Mouse (Mus musculus): Measurements from ENCODE around the gene Hyal2. TPM values are rescaled to one million over a fixed set of nuclear protein-coding genes. Genes with fewer than 3 reads are reported as not detected.
A peak's percentile ranks its signal among the peaks of the same experiment; 100 is the strongest.

The Hyal2 gene
- total RNA-seq, 1 experiment from 2014 or later = 0.93 TPM

- ATAC-seq (ENCODE audit: extremely low read depth, insufficient number of reproducible peaks, low FRiP score, poor library complexity, severe bottlenecking) = peak; percentile 83
Observed at GRCm38 (mm10) chr9:107580501-107581317, 13.0 kb downstream of the Hyal2 start, which contains the start of gene Hyal3. Gene Hyal3 (plus strand): TSS chr9:107580818.

GRCm38 (mm10) chr9:107581584-107581983, 13.8 kb downstream of the Hyal2 start:
- no peak for ATAC-seq (ENCODE audit: extremely low read depth, insufficient number of reproducible peaks, low FRiP score, poor library complexity, severe bottlenecking)

DNA sequence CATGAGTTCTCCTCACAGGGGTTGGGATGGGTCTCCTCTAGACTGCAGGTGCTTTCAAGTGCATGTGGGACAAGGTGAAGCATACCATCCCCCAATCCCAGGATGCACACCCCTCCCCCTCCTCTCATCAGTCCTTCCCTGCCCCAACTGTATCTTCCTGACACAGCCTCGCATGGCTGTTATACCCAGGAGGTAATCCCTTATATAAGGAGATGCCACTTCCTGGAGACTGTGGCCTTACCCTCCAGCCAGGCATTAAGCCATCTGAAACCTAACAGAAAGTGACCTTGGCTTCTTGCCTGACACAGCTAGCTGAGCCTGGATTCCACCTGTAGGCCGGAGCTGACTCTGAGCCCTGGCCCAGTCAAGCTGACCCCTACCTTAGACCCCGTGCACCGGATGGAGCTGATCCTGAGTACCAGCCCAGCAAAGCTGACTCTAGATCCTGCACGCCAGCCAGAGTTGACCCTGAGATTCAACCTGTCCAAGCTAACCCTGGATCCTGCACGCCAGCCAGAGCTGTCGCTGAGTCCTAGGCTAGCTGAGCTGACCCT, 14.8 kb downstream of the Hyal2 start:
- no peak for ATAC-seq (ENCODE audit: extremely low read depth, insufficient number of reproducible peaks, low FRiP score, poor library complexity, severe bottlenecking)

DNA sequence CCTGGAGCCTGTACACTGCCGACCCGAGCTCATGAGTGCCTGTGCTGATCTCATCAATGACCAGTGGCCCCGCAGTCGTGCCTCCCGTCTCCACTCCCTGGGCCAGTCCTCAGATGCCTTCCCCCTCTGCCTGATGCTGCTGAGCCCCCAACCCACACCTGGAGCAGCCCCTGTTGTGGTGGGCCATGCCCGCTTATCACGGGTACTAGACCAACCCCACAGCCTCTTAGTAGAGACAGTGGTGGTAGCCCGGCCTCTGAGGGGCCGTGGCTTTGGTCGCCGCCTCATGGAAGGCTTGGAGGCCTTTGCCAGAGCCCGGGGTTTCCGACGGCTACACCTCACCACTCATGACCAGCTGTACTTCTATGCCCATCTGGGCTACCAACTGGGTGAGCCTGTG, 15.4 kb downstream of the Hyal2 start:
- no peak for ATAC-seq (ENCODE audit: extremely low read depth, insufficient number of reproducible peaks, low FRiP score, poor library complexity, severe bottlenecking)

- ATAC-seq (ENCODE audit: extremely low read depth, insufficient number of reproducible peaks, low FRiP score, poor library complexity, severe bottlenecking) = no peak
Observed at GRCm38 (mm10) chr9:107586504-107586903, 18.8 kb downstream of the Hyal2 start.

DNA sequence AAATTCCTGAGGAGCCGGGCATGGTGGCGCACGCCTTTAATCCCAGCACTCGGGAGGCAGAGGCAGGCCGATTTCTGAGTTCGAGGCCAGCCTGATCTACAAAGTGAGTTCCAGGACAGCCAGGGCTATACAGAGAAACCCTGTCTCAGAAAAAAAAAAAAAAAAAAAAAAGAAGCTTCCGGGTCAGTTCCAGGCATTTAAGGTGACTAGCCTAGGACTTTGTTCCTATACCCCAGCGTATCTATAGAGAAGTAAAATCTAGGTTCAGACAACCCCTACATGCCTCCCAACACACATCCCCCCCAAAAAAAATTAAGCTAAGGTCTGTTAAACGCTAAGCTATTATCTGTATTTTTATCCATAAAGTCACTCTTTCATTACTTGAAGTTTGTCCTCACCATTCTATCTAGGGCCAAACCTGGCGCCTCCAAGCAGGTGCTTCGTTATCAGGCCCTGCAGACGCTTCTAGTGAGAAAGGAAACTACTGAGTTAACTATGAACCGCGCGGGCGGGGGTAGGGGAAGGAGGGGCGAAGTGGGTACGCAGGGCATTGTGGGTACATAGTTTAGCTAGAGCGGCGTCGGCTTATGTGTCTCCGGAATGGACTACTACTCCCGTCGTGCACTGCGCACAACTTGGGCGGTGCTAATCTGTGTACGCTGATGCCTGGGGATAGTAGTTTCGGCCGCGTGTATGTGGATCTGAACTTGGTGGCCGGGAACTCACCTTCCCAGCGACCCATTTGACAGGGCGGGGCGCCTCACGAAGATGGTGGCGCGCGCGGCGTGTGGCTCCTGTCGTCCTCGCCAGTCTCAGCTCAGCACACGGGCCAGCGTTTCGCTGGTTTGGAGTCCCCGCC, 19.5 kb downstream of the Hyal2 start, which contains the start of gene Ifrd2:
Gene Ifrd2, plus strand, starts transcription at position 669 of the 859 bp plus-strand sequence.
- ATAC-seq (ENCODE audit: extremely low read depth, insufficient number of reproducible peaks, low FRiP score, poor library complexity, severe bottlenecking) = peak; percentile 96

- no peak for ATAC-seq (ENCODE audit: extremely low read depth, insufficient number of reproducible peaks, low FRiP score, poor library complexity, severe bottlenecking)
Observed at GRCm38 (mm10) chr9:107587833-107588639, 20.3 kb downstream of the Hyal2 start.

DNA sequence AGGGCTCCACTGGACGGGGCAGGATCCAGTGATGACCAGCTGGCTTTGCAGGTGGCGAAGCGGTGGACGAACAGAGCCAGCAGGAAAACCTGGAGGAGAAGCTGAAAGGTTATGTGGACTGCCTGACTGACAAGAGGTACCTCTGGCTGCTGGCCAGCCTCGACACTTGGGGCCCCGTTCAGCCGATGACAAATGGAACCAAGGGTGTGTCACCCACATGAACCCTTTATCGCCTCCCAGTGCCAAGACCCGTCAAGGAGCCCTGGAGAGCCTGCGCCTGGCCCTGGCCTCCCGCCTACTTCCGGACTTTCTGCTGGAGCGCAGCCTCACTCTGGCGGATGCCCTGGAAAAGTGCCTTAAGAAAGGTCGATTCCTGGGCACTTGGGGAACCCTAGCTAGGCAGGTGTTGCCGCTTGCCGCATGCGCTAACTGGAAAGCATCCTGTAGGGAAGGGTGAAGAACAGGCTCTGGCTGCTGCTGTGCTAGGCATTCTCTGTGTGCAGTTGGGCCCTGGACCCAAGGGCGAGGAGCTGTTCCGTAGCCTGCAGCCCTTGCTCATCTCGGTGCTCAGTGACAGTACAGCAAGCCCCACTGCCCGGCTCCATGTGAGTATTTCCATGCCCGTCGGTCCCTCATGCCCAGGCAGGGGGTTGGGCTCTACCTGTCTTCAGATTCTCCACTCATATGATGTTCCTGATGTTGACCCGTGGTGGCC, 22.5 kb downstream of the Hyal2 start:
- ATAC-seq (ENCODE audit: extremely low read depth, insufficient number of reproducible peaks, low FRiP score, poor library complexity, severe bottlenecking) = no peak

GRCm38 (mm10) chr9:107590773-107591060, 23.0 kb downstream of the Hyal2 start:
- ATAC-seq (ENCODE audit: extremely low read depth, insufficient number of reproducible peaks, low FRiP score, poor library complexity, severe bottlenecking) = no peak

DNA sequence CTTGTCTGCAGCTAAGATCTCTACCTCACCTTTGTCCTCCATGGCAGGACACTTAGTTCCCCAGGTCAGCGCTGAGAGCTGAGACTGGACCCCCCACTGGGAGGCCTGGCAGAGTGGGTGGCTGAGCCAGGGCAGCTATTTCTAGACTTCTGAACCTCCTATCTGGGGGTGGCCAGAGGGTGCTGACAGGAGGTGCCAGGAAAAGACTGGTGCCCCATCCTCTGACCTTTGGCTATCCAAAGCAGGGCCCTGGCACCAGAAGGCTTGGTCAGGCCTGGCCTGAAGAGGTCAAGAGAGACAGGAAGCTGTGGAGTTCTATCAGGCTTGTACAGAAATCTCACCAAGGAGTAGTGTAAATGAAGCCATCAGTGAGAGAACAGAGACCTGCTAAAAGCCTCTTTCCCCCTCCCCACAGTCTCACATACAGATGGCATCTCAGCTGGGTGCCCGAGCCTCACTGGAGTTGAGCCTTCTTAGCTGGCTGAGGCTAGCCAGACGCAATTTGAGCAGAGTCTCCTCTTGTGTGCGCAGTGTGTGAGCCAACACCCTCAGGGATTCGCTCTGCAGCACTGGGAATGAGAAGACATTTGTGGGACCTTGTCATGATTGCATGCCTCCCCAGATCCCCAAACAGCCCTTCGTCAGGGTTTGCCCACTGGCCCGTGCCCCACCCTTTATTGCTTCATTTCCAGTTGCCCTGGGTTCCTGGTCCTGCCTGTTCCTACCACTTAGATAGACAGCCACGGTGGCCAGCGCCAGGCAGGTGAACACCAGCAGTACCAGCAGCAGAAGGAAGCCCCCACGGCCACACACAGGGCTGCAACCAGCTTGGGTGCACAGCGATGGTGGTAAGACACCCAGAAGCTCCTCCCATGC, 25.6 kb downstream of the Hyal2 start:
- no peak for ATAC-seq (ENCODE audit: extremely low read depth, insufficient number of reproducible peaks, low FRiP score, poor library complexity, severe bottlenecking)

DNA sequence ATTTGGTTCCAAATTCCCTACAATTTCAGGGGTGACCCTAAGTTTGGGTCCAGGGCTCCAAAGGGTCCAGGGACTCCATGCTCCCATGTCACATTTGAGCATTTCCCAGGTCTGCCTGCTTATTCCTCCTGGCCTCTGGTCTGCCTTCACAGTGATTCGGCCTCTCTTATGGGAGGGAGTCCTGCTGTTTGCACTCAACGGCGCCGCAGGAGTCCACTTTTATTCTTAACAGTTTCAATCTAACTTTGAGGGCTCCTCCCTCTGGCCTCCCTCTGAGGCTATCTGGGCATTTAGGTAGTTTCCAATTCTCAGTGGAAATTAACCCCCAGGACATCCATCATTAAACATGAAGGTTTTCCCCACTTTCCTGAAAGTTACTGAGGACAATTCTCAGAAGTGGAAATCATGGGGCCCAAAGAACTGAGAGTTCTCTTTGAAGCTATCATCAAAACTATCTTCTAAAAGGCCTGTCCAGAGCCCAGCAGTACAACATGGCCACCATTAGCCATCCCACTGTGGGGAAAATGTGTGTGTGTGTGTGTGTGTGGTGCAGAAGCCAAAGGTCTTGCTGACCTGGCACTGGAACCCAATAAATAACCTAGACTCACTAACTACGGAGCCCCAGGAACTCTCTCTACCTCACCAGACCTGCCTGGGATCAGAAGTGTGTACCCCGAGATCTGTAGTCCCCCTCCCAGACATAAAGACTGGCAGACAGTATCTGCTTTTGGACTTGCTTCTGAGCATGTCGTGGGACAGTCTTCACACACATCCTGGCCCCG, 26.7 kb downstream of the Hyal2 start:
- ATAC-seq (ENCODE audit: extremely low read depth, insufficient number of reproducible peaks, low FRiP score, poor library complexity, severe bottlenecking) = no peak

- no peak for ATAC-seq (ENCODE audit: extremely low read depth, insufficient number of reproducible peaks, low FRiP score, poor library complexity, severe bottlenecking)
Observed at GRCm38 (mm10) chr9:107596619-107597569, 29.1 kb downstream of the Hyal2 start.

DNA sequence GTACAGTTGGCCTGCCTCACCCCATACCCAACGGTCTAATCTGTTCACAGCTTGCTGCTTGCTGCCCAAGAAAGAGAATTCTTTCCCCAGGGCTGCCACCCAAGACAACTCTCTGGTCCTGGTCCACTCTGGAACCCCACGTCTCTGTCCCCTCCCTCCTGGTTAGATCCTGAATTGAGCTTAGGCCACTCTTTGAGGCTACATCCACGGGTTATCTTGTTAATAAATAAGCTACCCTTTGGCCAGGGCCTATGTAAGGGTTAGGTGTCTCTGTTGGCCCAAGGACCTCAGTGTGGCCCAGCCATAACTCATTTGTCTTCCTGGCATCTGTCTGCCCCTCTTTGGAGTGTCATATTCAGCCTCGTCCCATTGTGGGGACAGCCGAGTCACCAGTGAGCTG, 30.6 kb downstream of the Hyal2 start:
- no peak for ATAC-seq (ENCODE audit: extremely low read depth, insufficient number of reproducible peaks, low FRiP score, poor library complexity, severe bottlenecking)

- no peak for ATAC-seq (ENCODE audit: extremely low read depth, insufficient number of reproducible peaks, low FRiP score, poor library complexity, severe bottlenecking)
Observed at GRCm38 (mm10) chr9:107599433-107599832, 31.7 kb downstream of the Hyal2 start.

- ATAC-seq (ENCODE audit: extremely low read depth, insufficient number of reproducible peaks, low FRiP score, poor library complexity, severe bottlenecking) = no peak
Observed at GRCm38 (mm10) chr9:107599842-107600241, 32.1 kb downstream of the Hyal2 start.

DNA sequence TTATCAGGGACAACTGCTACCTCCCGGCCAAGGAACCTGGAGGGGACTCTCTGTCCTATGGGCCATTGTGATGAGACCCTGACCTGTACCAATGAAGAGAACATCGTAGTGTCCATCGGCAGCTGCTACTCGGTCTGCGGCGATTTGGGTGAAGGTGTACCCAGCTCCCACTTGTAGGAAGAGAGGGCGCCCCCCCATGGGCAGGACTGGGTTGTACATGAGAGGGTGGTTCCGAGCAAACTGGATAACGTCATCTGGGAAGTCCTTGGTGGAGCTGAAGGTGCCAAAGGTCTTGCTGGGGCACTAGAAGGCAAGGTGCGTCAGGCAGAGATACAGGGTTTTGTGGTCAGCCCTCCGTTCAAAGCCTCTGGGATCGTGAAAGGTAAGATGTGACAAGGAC, 33.0 kb downstream of the Hyal2 start:
- no peak for ATAC-seq (ENCODE audit: extremely low read depth, insufficient number of reproducible peaks, low FRiP score, poor library complexity, severe bottlenecking)

Measured in neutrophil, adult 5-6 weeks (primary cell).